Comparison of ENCODE assay signal across 15 mouse cellular contexts in the genomic region with DNA sequence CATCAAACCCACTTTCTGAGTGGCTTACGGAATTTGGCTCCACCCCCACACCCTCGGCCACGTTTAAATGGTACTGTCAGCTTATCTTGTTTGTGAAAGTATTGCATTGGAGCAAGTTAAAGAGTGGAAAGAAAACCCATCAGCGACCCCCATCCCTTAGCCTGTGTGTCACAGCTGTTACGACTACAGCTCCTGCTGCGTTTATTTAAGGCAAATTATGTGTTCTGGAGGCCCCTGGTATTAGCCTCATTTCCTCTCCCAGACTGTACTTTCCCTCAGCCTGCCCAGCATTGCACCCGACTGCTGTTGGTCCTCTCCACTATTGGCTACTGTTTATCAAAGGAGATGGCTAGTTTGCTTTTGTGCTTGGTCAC.
DNase-seq lines count a peak whose midpoint lies in the region; ATAC-seq and TF ChIP-seq lines count a peak whose summit lies in the region.
"Had no signal": no experiment of that assay in that cellular context is flagged by ENCODE, and none has a peak within 500 bp of the region (broad histone marks: within the 10 kb centered on the region; RNA-seq: fewer than 3 reads in every experiment).

No protein-coding gene starts in this region.

- no peaks in the 10 kb centered on the region for H3K79me2 ChIP-seq in heart, adult 2 months (replicated peaks; ENCODE audit: control insufficient read depth, insufficient read depth, low read length)

- TF ChIP-seq POLR2A in heart, adult 2 months (IDR thresholded peaks at IDR 0.05; ENCODE audit: insufficient read depth, low read depth, low read length): no peak
- TF ChIP-seq POLR2A in olfactory bulb, adult 2 months (IDR thresholded peaks at IDR 0.05; ENCODE audit: insufficient read depth, low read depth, low read length): no peak

- H3K4me2 ChIP-seq in heart, embryonic 14.5 days (ENCODE audit: low read length): 0 out of 2 replicates have a peak overlapping the region, but pooled peaks have one; percentile 13
- H3K4me2 ChIP-seq in lung, embryonic 15.5 days: no peak overlapping the region
- no peak overlapping the region for H3K4me2 ChIP-seq in forebrain, embryonic 11.5 days (ENCODE audit: low read depth, low read length, severe bottlenecking)
- H3K4me2 ChIP-seq: midbrain, embryonic 15.5 days; neural tube, embryonic 12.5 days had no signal

- H3K4me1 ChIP-seq in heart, embryonic 14.5 days (ENCODE audit: control insufficient read depth in 2 of 2, insufficient read depth in 2 of 2, low read length in 2 of 2): peaks cover 28 to 43% of the 10 kb centered on the region in 2 experiments
- no peaks in the 10 kb centered on the region for H3K4me1 ChIP-seq in heart, adult 2 months (ENCODE audit: control insufficient read depth, insufficient read depth, low read length)
- peaks cover 51% of the 10 kb centered on the region for H3K4me1 ChIP-seq in lung, embryonic 15.5 days
- peaks cover 23% of the 10 kb centered on the region for H3K4me1 ChIP-seq in limb, embryonic 10.5 days
- H3K4me1 ChIP-seq in olfactory bulb, adult 2 months (ENCODE audit: control insufficient read depth, insufficient read depth, low read length): peaks cover 11% of the 10 kb centered on the region
- H3K4me1 ChIP-seq in forebrain, embryonic 11.5 days (replicated peaks; ENCODE audit: control insufficient read depth, insufficient read depth, low read length): no peaks in the 10 kb centered on the region
- H3K4me1 ChIP-seq: midbrain, embryonic 15.5 days had no signal

- no peak for ATAC-seq in heart, embryonic 14.5 days (ENCODE audit: insufficient number of reproducible peaks, insufficient read depth, low FRiP score, low read depth)
- peak; percentile 11; the same call in 1 of the 2 replicates for ATAC-seq in lung, embryonic 15.5 days (ENCODE audit: borderline replicate concordance, extremely low read depth, low FRiP score, low TSS enrichment)
- no peak for ATAC-seq in forebrain, embryonic 11.5 days (replicated peaks; ENCODE audit: low FRiP score)
- ATAC-seq: midbrain, embryonic 15.5 days had no signal

- TF ChIP-seq EP300 in heart, adult 2 months (IDR thresholded peaks at IDR 0.05; ENCODE audit: insufficient read depth, low read depth, low read length): no peak

- intact Hi-C loops in heart, adult 2 months (cut with DNase I): no loop called here

- H3K36me3 ChIP-seq in heart, embryonic 14.5 days (ENCODE audit: control insufficient read depth, insufficient read depth, low read length): no peaks in the 10 kb centered on the region
- no peaks in the 10 kb centered on the region for H3K36me3 ChIP-seq in heart, adult 2 months (ENCODE audit: control insufficient read depth, insufficient read depth, low read length)
- no peaks in the 10 kb centered on the region for H3K36me3 ChIP-seq in lung, embryonic 15.5 days
- no peaks in the 10 kb centered on the region for H3K36me3 ChIP-seq in limb, embryonic 10.5 days
- H3K36me3 ChIP-seq in forebrain, embryonic 11.5 days (ENCODE audit: control insufficient read depth, insufficient read depth, low read length): no peaks in the 10 kb centered on the region
- H3K36me3 ChIP-seq: midbrain, embryonic 15.5 days had no signal

- H3K4me3 ChIP-seq in heart, embryonic 14.5 days (ENCODE audit: control insufficient read depth in 1 of 2, insufficient read depth in 1 of 2, low read depth in 1 of 2, low read length in 2 of 2): no peak overlapping the region
- H3K4me3 ChIP-seq in heart, adult 2 months: no peak overlapping the region
- no peak overlapping the region for H3K4me3 ChIP-seq in lung, embryonic 15.5 days
- no peak overlapping the region for H3K4me3 ChIP-seq in limb, embryonic 10.5 days
- no peak overlapping the region for H3K4me3 ChIP-seq in olfactory bulb, adult 2 months (ENCODE audit: insufficient read depth, low read depth, low read length)
- no peak overlapping the region for H3K4me3 ChIP-seq in forebrain, embryonic 11.5 days (ENCODE audit: low read depth, low read length)
- H3K4me3 ChIP-seq: midbrain, embryonic 15.5 days; neural tube, embryonic 12.5 days had no signal

- TF ChIP-seq CTCF in heart, adult 2 months (IDR thresholded peaks at IDR 0.05): no peak
- TF ChIP-seq CTCF in olfactory bulb, adult 2 months (IDR thresholded peaks at IDR 0.05; ENCODE audit: insufficient read depth, low read depth, low read length): no peak

- no peak for DNase-seq in heart, adult 2 months
- no peak for DNase-seq in lung, adult 18-20 months
- no peak for DNase-seq in limb, embryonic 10.5 days (ENCODE audit: low spot score)
- DNase-seq in layer of hippocampus, postnatal 10 days (ENCODE audit: low spot score in 2 of 2): no peak
- DNase-seq in forebrain, embryonic 11.5 days (ENCODE audit: low spot score): no peak
- DNase-seq: adrenal gland, adult 2 months; cerebellum, adult 8-10 months; retina, postnatal 1 day; spleen, adult 18-20 months; thymus, adult 18-20 months had no signal

- H3K9ac ChIP-seq in heart, embryonic 14.5 days (ENCODE audit: low read length): no peak overlapping the region
- H3K9ac ChIP-seq in heart, adult 2 months (ENCODE audit: low read depth, low read length): no peak overlapping the region
- H3K9ac ChIP-seq in lung, embryonic 15.5 days: no peak overlapping the region
- H3K9ac ChIP-seq in forebrain, embryonic 11.5 days (ENCODE audit: low read length): no peak overlapping the region
- H3K9ac ChIP-seq: midbrain, embryonic 15.5 days; neural tube, embryonic 12.5 days had no signal

- H3K9me3 ChIP-seq in heart, embryonic 14.5 days (ENCODE audit: control insufficient read depth, low read length): no peaks in the 10 kb centered on the region
- H3K9me3 ChIP-seq in lung, embryonic 15.5 days: no peaks in the 10 kb centered on the region
- H3K9me3 ChIP-seq in limb, embryonic 10.5 days (replicated peaks): no peaks in the 10 kb centered on the region
- no peaks in the 10 kb centered on the region for H3K9me3 ChIP-seq in forebrain, embryonic 11.5 days (ENCODE audit: control insufficient read depth, low read length)
- H3K9me3 ChIP-seq: midbrain, embryonic 15.5 days; neural tube, embryonic 12.5 days had no signal

- no peaks in the 10 kb centered on the region for H3K27me3 ChIP-seq in heart, embryonic 14.5 days (ENCODE audit: control insufficient read depth, insufficient read depth, low read length)
- H3K27me3 ChIP-seq in heart, adult 2 months (ENCODE audit: control insufficient read depth, insufficient read depth, low read length): no peaks in the 10 kb centered on the region
- no peaks in the 10 kb centered on the region for H3K27me3 ChIP-seq in lung, embryonic 15.5 days
- H3K27me3 ChIP-seq in limb, embryonic 10.5 days (ENCODE audit: low read depth, poor library complexity, severe bottlenecking): no peaks in the 10 kb centered on the region
- no peaks in the 10 kb centered on the region; the same call in 1 of the 2 replicates for H3K27me3 ChIP-seq in forebrain, embryonic 11.5 days (ENCODE audit: control insufficient read depth, insufficient read depth, low read length)

- 24% methylated on average over 7 of the region's 7 CpGs for WGBS in heart, embryonic 14.5 days
- WGBS in heart, adult 2 months: 48% methylated on average over 7 of the region's 7 CpGs
- WGBS in lung, embryonic 15.5 days: 6% methylated on average over 7 of the region's 7 CpGs
- 46% methylated on average over 7 of the region's 7 CpGs for WGBS in limb, embryonic 10.5 days
- WGBS in olfactory bulb, adult 2 months: 15% methylated on average over 7 of the region's 7 CpGs
- WGBS in forebrain, embryonic 11.5 days: 73% methylated on average over 7 of the region's 7 CpGs

- H3K27ac ChIP-seq in heart, embryonic 14.5 days (replicated peaks in 1 of 2; ENCODE audit: control insufficient read depth in 1 of 2, insufficient read depth in 1 of 2, low read depth in 2 of 2, low read length in 2 of 2): 0 out of 4 replicates have a peak overlapping the region, but pooled peaks of 1 of the 2 experiments have one; percentile 34
- no peak overlapping the region for H3K27ac ChIP-seq in heart, adult 2 months
- peak overlapping the region; percentile 57 for H3K27ac ChIP-seq in lung, embryonic 15.5 days
- H3K27ac ChIP-seq in limb, embryonic 10.5 days: peak overlapping the region; percentile 17; the same call in 1 of the 2 replicates
- H3K27ac ChIP-seq in olfactory bulb, adult 2 months (ENCODE audit: insufficient read depth, low read depth, low read length): 0 out of 2 replicates have a peak overlapping the region, but pooled peaks have one; percentile 12
- H3K27ac ChIP-seq in forebrain, embryonic 11.5 days (ENCODE audit: low read depth, low read length): no peak overlapping the region
- H3K27ac ChIP-seq: midbrain, embryonic 15.5 days; neural tube, embryonic 12.5 days had no signal

Comparison
In these comparisons a context has a peak if more than half of its experiments do, and no peak if none do; other contexts are left out.
1. H3K27ac ChIP-seq: peak in lung, embryonic 15.5 days (single experiment), limb, embryonic 10.5 days (single experiment) and olfactory bulb, adult 2 months (single experiment); none in heart, adult 2 months (single experiment) and forebrain, embryonic 11.5 days (single experiment).